Mouse (Mus musculus): Measurements from ENCODE around the gene Klf11.

DNA sequence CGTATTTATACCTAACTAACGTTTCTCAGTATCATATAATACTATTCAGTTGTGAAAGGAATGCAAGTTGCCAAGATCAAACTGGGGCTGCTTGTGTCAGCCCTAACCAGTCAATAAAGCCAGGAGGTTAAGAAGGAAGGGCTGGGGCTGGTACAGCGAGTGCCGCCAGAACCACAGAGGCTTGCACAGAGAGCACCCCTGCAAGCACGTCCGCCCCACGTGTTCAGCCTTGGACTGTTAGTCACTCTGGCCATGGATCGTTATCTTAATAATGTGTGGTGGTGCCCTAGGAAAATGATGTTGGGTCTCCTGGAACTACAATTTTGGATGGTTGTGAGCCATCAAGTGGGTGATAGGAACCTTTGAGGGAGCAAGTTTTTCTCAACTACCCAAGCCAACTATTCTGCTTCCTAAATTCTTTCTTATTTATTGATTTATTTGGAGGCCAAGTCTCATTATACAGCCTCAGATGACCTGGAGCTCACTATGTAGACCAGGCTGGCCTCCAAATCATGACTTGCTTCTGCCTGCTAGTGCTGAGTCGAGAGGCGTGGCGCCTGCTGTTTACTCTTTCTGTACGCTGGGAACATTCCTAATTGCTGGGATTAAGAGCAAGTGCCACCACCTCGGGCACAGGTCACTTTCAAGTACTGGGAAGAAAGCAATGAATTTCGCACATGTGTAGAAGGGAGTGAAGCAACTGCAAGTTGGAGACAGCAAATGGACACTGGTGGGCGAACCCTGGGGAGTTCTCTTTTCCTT is 54.6 kb downstream of the Klf11 start:
- TF ChIP-seq CTCF (conservative IDR thresholded peaks at IDR 0.05; ENCODE audit: low read length) (no peak), POU5F1 (IDR thresholded peaks at IDR 0.05; ENCODE audit: borderline replicate concordance, low read length) (no peak)
